Mouse (Mus musculus) stomach, embryonic 15.5 days (tissue): Measurements from ENCODE around the gene Sec24d. TPM values are rescaled to one million over a fixed set of nuclear protein-coding genes. Genes with fewer than 3 reads are reported as not detected.

Experiments
- ATAC-seq: fragments of 200-750 bp; cut with Nextera tagmentation; 2 replicates; pipeline ENCODE4 v1.8.0; 2017; ENCODE audit warnings: low read depth, moderate number of reproducible peaks, moderate TSS enrichment; ENCODE audit not compliant: insufficient read depth, low FRiP score
- H3K27ac ChIP-seq: fragments of 300-500 bp; sonication (generic); 2 replicates; pipeline ENCODE4 v1.5.1; 2015; ENCODE audit warnings: mild to moderate bottlenecking, inconsistent platforms
- H3K27me3 ChIP-seq: fragments of 300-500 bp; sonication (generic); replicated peaks from 2 replicates; pipeline ENCODE4 v1.6.1; 2015; ENCODE audit warnings: inconsistent platforms
- H3K36me3 ChIP-seq: fragments of 300-500 bp; sonication (generic); 2 replicates; pipeline ENCODE4 v1.6.1; 2015; ENCODE audit warnings: inconsistent platforms
- H3K4me1 ChIP-seq: fragments of 300-500 bp; sonication (generic); 2 replicates; pipeline ENCODE4 v1.6.1; 2015; ENCODE audit warnings: inconsistent platforms
- H3K4me2 ChIP-seq: fragments of 300-500 bp; sonication (generic); 2 replicates; pipeline ENCODE4 v1.6.1; 2015; ENCODE audit warnings: mild to moderate bottlenecking, inconsistent platforms
- H3K4me3 ChIP-seq: fragments of 300-500 bp; sonication (generic); replicated peaks from 2 replicates; pipeline ENCODE4 v1.5.1; 2015; ENCODE audit warnings: inconsistent platforms
- H3K9ac ChIP-seq: fragments of 300-500 bp; sonication (generic); 2 replicates; pipeline ENCODE4 v1.6.1; 2015; ENCODE audit warnings: inconsistent platforms
- H3K9me3 ChIP-seq: fragments of 300-500 bp; sonication (generic); 2 replicates; pipeline ENCODE4 v1.6.1; 2016; ENCODE audit warnings: inconsistent platforms
- WGBS: fragments of 180-500 bp; shearing (Covaris S2); methylation state at CpG from one replicate; pipeline ENCODE4 v1.1.7; 2015; 5-methylcytosine and 5-hydroxymethylcytosine counted together
- polyA plus RNA-seq: library from polyadenylated mRNA; unstranded; fragments of >200 nt; fragmentation: Nextera tagmentation; extraction: Ambion mirVana; gene quantifications from 2 replicates; pipeline ENCODE4 v1.2.1, GENCODE M21; 2015

Sec24d gene
- 97.6 and 106 TPM in 2 replicates for polyA plus RNA-seq

DNA sequence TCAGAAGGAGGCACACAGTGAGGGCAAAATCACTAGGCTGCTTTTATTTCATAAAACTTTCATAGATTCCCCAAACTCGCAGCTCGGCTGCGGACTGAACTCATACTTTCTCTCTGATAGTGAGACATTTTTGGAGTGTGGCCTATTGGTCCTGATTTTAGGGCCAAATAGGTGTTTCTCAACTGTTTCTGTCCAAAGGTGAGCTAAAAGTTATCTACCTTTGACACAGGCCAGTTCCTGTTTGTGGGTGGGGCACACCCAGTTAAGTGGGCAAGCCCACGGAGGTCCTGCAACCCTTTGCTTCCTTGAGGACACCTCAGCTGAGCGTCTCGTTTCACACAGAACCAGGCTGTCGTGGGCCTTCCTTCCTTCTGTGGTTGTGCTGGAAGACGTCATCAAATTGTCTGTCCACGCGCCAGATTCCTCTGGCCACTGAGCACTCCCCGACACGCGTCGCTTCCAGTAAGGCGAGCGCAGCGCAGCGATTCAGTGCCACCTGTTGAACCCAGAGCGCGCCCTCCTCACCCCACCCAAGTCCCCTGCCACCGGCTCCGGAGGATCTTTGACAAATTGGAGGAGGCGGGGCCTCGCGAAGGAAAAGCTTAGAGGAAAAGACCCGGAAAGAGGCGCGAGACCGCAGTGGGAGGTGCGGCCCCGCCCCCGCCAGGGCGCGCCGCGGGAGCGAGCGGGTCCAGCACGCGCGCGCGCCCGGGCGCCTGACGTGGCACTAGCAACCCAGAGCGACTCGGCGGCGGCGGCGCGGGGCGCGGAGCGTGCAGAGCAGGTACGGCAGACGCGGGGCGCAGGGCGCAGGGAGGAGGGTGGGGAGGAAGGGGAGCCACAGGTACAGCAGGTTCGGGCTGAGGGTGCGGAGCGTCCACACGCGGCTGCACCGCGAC, at the start of gene Sec24d:
Gene Sec24d, plus strand, starts transcription at position 703 of the 899 bp plus-strand sequence.
- peak within 1 kb of the TSS; percentile 72 for H3K4me3 ChIP-seq
- no peaks in the 10 kb centered on the region for H3K27me3 ChIP-seq
- peak within 1 kb of the TSS; percentile 83 for H3K27ac ChIP-seq
- peaks cover 20% of the 10 kb centered on the region; the same call in 1 of the 2 replicates for H3K36me3 ChIP-seq
- H3K9ac ChIP-seq, result peak within 1 kb of the TSS; percentile 82
- ATAC-seq, result peak; percentile 88
- no peaks in the 10 kb centered on the region for H3K9me3 ChIP-seq
- 2% methylated on average over 68 of the region's 68 CpGs for WGBS
- H3K4me2 ChIP-seq, result peak within 1 kb of the TSS; percentile 55
- peaks cover 5% of the 10 kb centered on the region; the same call in 1 of the 2 replicates for H3K4me1 ChIP-seq

- Histone ChIP-seq H3K27ac (no peak overlapping the region), H3K27me3 (no peaks in the 10 kb centered on the region), H3K4me1 (no peaks in the 10 kb centered on the region), H3K4me2 (no peak overlapping the region), H3K36me3 (no peaks in the 10 kb centered on the region), H3K9ac (no peak overlapping the region), H3K9me3 (no peaks in the 10 kb centered on the region), H3K4me3 (no peak overlapping the region)
- 62% methylated on average over 6 of the region's 6 CpGs for WGBS
- no peak for ATAC-seq
These were observed 48.6 kb upstream of the Sec24d start for GRCm38 (mm10) chr3:123218646-123219045.

- no peak overlapping the region for H3K4me2 ChIP-seq
- H3K4me3 ChIP-seq, result no peak overlapping the region
- no peaks in the 10 kb centered on the region for H3K27me3 ChIP-seq
- no peak for ATAC-seq
- H3K4me1 ChIP-seq, result no peaks in the 10 kb centered on the region
- H3K27ac ChIP-seq, result no peak overlapping the region
- WGBS, result 78% methylated on average over 3 of the region's 3 CpGs
- H3K9ac ChIP-seq, result no peak overlapping the region
- H3K36me3 ChIP-seq, result no peaks in the 10 kb centered on the region
- no peaks in the 10 kb centered on the region for H3K9me3 ChIP-seq
These were observed 40.0 kb upstream of the Sec24d start for GRCm38 (mm10) chr3:123227276-123227675.

- no peak overlapping the region for H3K4me2 ChIP-seq
- WGBS, result 90% methylated on average over 2 of the region's 2 CpGs
- ATAC-seq, result no peak
- no peak overlapping the region for H3K27ac ChIP-seq
- H3K9me3 ChIP-seq, result no peaks in the 10 kb centered on the region
- no peaks in the 10 kb centered on the region for H3K36me3 ChIP-seq
- no peak overlapping the region for H3K9ac ChIP-seq
- no peaks in the 10 kb centered on the region for H3K27me3 ChIP-seq
- H3K4me3 ChIP-seq, result no peak overlapping the region
- H3K4me1 ChIP-seq, result peaks cover 8% of the 10 kb centered on the region
These were observed 35.6 kb upstream of the Sec24d start for GRCm38 (mm10) chr3:123231639-123232038.

- ATAC-seq, result no peak
- Histone ChIP-seq H3K27ac (no peak overlapping the region), H3K27me3 (no peaks in the 10 kb centered on the region), H3K4me1 (peaks cover 14% of the 10 kb centered on the region), H3K4me3 (peak overlapping the region; percentile 20), H3K36me3 (no peaks in the 10 kb centered on the region), H3K9me3 (no peaks in the 10 kb centered on the region), H3K9ac (no peak overlapping the region), H3K4me2 (peak overlapping the region; percentile 38)
- WGBS, result 27% methylated on average over 16 of the region's 16 CpGs
These were observed 32.9 kb upstream of the Sec24d start for GRCm38 (mm10) chr3:123234191-123234836.

GRCm38 (mm10) chr3:123235495-123235894, 31.8 kb upstream of the Sec24d start:
- H3K27me3 ChIP-seq, result no peaks in the 10 kb centered on the region
- H3K4me2 ChIP-seq, result peak overlapping the region; percentile 84
- H3K27ac ChIP-seq, result peak overlapping the region; percentile 45; the same call in 1 of the 2 replicates
- WGBS, result 21% methylated on average over 7 of the region's 7 CpGs
- no peaks in the 10 kb centered on the region for H3K36me3 ChIP-seq
- peak overlapping the region; percentile 58 for H3K4me3 ChIP-seq
- H3K9me3 ChIP-seq, result no peaks in the 10 kb centered on the region
- peak overlapping the region; percentile 53 for H3K9ac ChIP-seq
- ATAC-seq, result no peak
- peaks cover 14% of the 10 kb centered on the region for H3K4me1 ChIP-seq

DNA sequence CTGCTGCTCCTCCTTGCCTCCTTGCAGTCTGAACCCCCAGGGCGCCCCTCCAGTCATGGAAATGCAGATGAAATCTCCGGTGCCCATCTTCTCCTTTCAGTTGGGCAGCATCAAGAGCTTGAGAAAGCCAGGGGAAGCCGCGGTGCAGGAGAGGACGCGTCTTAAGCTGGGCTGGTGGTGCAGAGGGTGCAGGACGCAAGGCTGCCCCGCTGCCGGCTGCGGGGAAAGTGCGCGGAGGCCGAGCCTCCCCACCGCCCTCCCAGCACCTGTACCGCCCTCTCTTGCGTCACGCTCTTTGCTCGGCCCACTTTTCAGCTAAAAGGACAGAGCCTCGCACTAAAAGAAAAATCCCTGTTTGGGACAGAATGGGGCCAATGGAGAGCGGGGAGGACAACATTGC, 31.3 kb upstream of the Sec24d start, which contains the start of gene Synpo2:
Gene Synpo2, minus strand, starts transcription at position 229 of the 400 bp plus-strand sequence.
- Histone ChIP-seq H3K27me3 (no peaks in the 10 kb centered on the region), H3K4me3 (peak within 1 kb of the TSS; percentile 58), H3K4me2 (peak within 1 kb of the TSS; percentile 84), H3K27ac (peak within 1 kb of the TSS; percentile 45; the same call in 1 of the 2 replicates), H3K9ac (peak within 1 kb of the TSS; percentile 53), H3K36me3 (no peaks in the 10 kb centered on the region), H3K4me1 (peaks cover 14% of the 10 kb centered on the region), H3K9me3 (no peaks in the 10 kb centered on the region)
- peak; percentile 51 for ATAC-seq
- under 1% methylated on average over 20 of the region's 20 CpGs for WGBS

GRCm38 (mm10) chr3:123237039-123237438, 30.2 kb upstream of the Sec24d start:
- Histone ChIP-seq H3K36me3 (no peaks in the 10 kb centered on the region), H3K27ac (no peak overlapping the region), H3K4me1 (peaks cover 14% of the 10 kb centered on the region), H3K9me3 (no peaks in the 10 kb centered on the region), H3K27me3 (no peaks in the 10 kb centered on the region), H3K9ac (no peak overlapping the region), H3K4me2 (no peak overlapping the region), H3K4me3 (no peak overlapping the region)
- WGBS, result 34% methylated on average over 7 of the region's 7 CpGs
- no peak for ATAC-seq

GRCm38 (mm10) chr3:123237446-123237845, 29.8 kb upstream of the Sec24d start:
- no peak for ATAC-seq
- Histone ChIP-seq H3K27ac (no peak overlapping the region), H3K9ac (no peak overlapping the region)

DNA sequence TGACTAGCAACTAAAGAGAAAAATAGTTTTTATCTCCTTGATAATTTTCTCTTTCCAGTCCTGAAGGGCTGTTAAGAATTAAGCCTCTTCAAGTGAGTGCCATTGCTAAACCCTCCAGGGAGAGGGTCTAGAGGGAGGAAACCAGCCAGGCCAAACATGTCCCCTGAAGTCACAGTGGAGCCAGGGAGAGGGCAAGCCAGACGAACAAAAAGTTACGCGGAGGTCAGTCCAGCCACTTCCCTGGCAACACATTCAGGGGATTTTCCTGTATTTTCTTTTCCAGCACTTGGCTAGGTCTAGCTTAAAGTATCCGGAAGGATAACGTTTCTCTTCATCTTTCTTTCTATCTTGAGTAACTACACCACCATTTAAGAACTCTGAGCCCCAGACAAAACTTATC, 22.9 kb upstream of the Sec24d start:
- H3K9me3 ChIP-seq, result no peaks in the 10 kb centered on the region
- H3K4me2 ChIP-seq, result no peak overlapping the region
- no peak for ATAC-seq
- H3K9ac ChIP-seq, result no peak overlapping the region
- no peak overlapping the region for H3K27ac ChIP-seq
- WGBS, result 50% methylated on average over 5 of the region's 5 CpGs
- no peaks in the 10 kb centered on the region for H3K27me3 ChIP-seq
- no peaks in the 10 kb centered on the region for H3K36me3 ChIP-seq
- H3K4me1 ChIP-seq, result no peaks in the 10 kb centered on the region
- H3K4me3 ChIP-seq, result no peak overlapping the region

More at GRCm38 (mm10) chr3:123237446-123237845, 29.8 kb upstream of the Sec24d start:
- Histone ChIP-seq H3K36me3 (no peaks in the 10 kb centered on the region), H3K4me1 (peaks cover 14% of the 10 kb centered on the region), H3K4me3 (no peak overlapping the region), H3K4me2 (no peak overlapping the region), H3K9me3 (no peaks in the 10 kb centered on the region), H3K27me3 (no peaks in the 10 kb centered on the region)

GRCm38 (mm10) chr3:123245646-123246045, 21.6 kb upstream of the Sec24d start:
- Histone ChIP-seq H3K4me2 (no peak overlapping the region), H3K4me1 (no peaks in the 10 kb centered on the region), H3K36me3 (no peaks in the 10 kb centered on the region), H3K27ac (no peak overlapping the region), H3K9me3 (no peaks in the 10 kb centered on the region), H3K9ac (no peak overlapping the region), H3K4me3 (no peak overlapping the region), H3K27me3 (no peaks in the 10 kb centered on the region)
- 28% methylated on average over 4 of the region's 4 CpGs for WGBS
- ATAC-seq, result no peak
